Mouse (Mus musculus) left cerebral cortex, adult 11 months (tissue): ENCODE measurements around the gene Luzp1.

ENCODE experiments used
- DNase-seq: peaks from one replicate; pipeline ENCODE4 v3.0.0; 2022; ENCODE audit warnings: low spot score

Gene Luzp1

DNA sequence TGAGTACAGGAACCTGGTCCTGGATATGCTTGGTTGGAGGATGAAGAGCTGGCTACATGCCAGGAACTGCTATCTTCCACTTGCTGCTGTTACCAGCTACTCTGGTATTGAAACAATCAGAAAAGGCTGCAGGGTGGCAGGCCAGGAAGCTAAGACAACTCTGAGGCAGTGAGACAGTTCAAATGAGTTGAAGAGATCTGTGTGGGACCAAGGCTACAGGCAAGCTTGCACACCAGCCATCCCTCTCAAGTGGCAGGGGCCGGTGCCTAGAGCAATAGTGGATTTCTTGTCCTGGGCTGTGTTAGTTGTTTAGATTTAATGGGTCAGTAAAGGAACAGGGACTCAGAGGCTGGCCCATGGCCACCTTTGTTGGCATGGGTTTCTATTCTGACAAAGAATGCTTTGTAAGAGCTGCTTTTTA lies 78.8 kb downstream of the Luzp1 start:
- no peak for DNase-seq

DNA sequence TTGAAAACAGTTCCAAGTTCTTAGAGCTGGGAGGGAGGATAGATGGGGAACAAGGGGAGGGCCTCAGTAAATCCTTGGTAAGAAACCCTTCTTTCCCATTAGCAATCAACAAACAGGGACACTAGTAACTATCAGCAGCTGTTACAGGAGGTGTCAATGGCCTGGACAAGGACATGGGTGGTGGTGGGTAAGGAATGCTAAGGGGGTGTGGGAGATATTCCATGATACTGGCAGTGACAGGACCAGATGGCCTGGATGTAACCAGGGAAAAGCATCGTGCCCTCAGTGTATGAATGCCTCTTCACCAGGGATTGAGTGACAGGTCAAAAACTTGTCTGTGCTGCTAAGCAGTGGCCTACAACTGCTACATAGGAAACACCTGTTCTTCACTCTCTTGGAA lies 83.5 kb downstream of the Luzp1 start:
- DNase-seq = no peak

DNA sequence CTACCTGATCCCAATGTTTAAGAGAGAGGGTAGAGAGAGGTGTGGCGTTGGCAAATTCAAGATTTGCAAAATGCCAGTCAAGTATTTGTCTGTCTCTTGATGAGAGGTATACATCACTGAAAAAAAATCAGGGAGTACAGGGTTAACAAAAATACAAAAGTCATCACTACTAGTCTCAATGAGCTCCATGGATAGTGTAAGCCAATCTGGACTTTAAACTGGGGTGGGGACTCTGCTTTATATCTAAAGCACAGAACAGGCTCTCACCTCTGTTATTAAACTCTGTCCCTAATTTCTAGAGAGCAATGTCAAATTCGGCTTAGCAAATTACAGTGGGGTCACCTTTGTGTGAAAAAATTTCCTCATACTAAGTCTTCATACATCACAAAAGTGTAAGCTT lies 88.1 kb downstream of the Luzp1 start:
- DNase-seq = no peak

DNA sequence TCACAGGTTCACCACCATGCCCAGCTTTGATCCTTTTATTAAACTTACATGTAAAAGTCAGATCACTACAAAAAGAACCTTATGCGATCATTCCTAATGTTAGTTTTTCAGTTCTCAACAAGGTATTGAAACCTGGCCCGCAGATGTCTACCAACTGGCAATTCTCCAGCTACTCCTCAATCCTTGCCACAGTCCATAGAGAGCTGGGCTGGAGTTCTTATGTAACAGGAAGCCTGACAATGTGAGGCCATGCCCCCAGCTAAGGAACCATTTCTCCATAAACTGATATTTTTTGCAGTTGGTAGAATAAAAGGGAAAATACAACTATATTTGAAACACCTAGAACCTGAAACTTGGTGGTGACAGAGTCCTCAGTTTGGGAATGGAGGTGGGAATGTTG lies 90.1 kb downstream of the Luzp1 start:
- DNase-seq = no peak

DNA sequence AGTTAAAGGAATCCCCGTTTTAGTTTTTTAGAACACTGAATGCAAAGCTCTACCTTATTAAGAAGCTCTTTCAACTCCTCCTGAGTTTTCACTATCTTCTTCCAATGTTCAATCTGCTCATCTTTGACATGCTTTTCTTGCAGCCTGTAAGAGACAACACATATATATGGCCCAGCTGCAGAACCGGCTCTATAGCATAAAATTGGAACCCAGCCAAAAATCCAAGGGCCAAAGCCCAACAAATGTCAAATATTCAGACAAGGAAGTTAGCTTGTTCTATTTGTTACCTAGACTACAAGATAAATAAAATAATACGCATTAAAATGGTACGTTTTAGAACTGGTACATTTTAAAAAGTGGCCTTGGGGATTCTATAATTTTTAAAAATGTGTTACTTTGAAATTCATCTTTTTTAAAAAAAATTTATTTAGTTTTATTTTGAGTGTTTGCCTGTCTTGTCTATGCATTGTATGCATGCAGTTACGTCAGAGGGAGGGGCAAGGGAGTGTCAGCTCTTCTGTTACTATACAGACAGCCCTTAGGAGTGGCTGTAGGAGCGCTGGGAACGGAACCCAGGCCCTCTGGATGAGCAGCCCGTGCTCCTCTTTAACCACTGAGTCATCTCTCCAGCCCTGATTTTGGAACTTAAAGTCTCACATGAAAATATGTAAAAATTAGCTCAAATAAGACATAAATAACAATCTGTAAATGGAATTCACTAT lies 90.9 kb downstream of the Luzp1 start:
- DNase-seq = no peak

DNA sequence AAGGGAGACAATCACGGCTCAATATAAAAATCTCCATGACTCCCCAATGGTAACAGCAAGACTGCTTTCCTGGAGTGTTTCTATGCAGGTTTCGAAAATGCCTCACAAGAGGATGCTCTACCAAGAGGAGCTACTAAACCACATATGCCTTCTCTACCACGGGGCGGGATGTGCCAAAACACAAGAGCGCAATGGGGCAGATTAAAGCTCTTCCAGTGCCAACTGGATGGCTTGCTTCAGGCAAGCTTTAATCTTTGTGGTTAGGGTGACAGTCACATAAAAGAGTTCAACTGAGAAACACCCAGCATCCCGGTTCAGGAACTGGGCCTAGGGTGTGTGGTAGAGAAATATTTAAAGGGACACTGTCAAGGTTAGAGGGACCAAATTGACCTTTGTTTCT lies 93.2 kb downstream of the Luzp1 start:
- no peak for DNase-seq

DNA sequence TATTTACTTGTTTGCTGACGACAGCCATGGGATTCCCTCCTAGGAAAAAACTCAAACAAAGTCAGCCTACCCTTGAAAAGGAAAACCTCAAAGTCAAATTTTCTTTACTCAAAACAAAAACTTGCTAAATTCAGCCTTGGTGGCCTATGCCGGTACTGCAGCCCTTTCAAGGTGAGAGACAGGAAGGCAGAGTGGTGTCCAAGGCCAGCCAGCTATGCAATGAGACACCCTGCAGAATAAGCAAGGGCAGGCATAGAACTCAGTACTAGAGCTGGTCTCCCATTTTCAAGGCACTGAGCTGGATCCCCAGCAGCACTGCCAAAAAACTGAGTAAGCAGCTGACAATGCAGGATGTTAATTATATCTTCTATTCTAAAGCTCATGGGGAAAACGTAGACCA lies 99.1 kb downstream of the Luzp1 start:
- DNase-seq = no peak

DNA sequence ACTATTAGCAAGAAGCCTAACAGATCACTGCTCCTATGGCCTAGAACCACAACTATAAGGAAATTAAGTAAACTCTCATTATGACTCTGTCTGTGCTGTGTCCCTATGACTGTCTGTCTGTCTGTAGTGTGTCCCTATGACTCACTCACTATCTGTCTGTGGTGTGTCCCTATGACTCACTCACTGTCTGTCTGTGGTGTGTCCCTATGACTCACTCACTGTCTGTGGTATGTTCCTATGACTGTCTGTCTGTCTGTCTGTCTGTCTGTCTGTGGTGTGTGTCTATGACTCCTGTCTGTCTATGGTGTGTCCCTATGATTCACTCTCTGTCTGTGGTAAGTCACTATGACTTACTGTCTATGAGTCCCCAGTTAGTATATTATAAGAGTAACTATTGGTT lies 100.4 kb downstream of the Luzp1 start:
- no peak for DNase-seq

DNA sequence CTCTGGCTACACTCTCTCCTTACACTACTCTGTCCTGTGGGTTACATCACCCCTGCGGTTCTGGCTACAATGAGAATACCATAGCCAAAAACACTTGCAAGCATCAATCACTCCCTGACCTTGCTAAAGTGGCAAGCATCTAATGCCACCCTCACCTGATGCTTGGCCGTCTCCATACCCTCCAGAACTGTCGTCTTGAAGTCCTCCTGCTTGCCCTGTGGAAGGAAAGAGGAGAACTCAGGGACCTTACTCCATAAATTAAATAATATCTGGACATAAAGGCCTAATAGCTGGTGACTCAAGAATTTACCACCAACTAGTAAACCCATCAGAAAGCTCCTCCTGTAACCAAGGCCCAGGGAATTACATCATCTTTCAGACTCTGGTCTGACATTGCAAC lies 112.3 kb downstream of the Luzp1 start:
- DNase-seq = no peak

DNA sequence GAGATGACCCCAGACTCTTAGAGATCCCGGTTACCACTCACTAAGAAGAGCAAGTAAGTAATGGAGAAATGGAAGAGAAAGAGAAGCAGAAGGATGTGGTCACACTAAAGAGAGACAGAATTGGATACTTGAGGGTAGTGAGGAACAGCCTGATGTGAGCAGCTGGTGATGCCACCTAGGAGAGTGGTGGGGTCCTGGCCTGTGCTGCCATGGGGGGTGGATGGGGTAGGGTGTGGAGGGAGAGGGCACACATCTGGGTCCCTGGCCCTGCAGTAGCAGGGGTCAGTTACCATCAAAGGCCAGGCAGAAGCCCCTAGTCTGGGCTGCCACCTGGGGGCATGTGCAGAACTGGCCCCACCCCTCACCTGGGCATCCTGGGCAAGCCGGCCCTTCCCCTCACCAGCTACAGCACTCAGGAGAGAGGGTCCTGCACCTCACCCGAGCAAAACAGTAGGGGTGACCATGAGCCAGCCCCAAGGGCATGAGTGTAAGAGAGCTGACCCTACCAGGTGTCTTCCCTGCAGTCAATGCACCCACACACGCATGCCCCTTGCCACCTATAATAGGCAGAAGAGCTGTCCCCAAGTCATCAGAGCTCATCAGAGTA lies 117.8 kb downstream of the Luzp1 start:
- no peak for DNase-seq

DNA sequence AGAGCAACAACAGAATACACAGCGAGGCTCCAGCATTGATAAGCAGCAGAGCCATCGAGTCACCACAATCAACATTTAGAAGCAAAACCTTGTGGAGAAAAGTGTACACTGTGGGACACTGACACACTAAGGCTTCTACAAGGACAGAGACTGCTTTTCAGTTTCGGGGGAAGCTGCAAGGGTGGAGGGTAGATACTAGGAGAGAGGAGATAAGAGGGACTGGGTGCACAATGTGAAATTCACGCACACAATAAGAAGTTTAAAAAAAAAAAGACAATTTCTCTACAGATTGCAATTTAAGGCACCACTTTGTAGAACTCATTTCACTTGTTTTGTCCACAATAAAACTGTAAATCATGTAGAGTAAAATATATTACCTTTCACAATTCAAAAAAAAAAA lies 118.4 kb downstream of the Luzp1 start:
- no peak for DNase-seq

DNA sequence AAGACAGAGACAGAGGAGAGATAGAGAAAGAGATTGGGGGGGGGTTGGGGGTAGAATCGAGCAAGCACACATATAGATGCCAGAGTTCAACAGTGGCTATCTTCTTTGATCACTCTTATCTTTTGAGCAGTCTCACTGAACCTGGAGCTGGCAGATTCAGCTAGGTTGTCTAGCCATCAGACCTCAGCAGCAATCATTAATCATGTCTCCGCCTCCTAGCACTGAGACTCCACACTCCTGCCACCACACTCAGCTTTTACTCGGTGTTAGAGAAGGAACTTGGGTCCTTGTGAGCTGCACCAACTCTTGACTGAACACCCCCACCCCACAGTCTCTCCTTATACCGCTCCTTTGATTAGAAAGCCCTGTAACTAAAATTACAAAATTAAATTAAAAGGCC lies 122.5 kb downstream of the Luzp1 start:
- no peak for DNase-seq

DNA sequence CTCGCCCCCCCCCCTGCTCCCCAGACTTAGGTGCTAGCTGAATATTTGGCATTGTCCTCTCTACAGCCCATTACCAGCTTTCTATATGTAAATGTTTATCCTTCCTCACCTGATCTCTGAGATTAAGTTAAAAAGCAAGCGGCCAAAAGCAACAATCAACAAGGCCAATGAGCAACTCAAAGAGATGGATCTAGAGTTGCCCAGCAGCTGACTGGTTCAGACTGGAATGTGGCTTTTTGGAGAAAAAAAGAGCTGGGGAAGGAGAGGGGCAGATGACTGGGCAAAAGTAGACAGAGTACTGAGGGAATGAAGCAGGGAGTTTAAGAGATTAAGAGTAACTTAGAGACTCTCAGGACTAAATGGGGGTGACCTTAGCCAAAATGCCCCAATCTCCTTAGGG lies 124.4 kb downstream of the Luzp1 start:
- DNase-seq = no peak

DNA sequence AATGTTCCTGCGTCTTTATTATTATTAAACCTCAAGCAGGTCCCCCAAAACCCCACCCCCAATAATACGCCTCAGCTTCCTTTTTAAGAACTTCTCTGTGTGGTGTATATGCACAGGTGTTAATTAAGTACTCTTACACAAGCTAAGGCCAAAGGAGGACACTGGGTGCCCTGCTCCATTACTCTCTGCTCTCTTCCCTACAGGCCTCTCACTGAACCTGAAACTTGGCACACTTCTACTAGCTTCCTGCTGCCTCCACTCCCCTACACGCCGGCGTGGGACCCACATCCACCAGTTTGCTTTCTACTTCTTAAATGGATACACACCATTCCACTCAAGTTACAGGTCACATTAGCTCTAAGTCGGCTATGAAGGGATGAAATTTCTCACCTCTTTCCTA lies 125.7 kb downstream of the Luzp1 start:
- no peak for DNase-seq

DNA sequence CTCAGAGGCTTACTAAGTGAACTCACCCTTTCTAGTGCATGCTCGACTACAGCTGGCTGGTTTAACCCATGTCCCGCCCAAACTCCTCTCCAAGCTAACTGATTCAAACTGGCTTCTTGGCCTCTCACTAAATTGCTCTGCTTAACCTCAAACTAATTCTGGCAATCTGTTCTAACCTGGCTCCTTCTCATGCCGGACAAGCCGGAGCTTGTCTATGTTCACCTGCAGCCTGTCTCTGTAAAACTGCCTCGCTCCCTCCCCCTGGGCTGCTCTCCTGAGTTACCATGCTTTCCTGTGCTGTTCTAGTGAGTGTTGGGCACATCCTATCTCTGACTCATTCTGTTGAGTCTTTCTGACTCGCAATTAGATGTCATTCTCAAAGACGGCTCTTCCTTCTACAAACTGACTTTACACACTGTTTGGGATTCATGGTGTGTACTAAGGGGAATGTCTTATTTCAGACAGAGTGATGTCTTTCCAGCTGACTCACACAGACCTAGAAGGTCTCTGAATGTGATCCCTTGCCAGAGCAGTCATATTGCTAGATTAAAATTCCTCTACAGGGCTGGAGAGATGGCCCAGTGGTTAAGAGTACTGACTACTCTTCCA lies 128.8 kb downstream of the Luzp1 start:
- DNase-seq = no peak

DNA sequence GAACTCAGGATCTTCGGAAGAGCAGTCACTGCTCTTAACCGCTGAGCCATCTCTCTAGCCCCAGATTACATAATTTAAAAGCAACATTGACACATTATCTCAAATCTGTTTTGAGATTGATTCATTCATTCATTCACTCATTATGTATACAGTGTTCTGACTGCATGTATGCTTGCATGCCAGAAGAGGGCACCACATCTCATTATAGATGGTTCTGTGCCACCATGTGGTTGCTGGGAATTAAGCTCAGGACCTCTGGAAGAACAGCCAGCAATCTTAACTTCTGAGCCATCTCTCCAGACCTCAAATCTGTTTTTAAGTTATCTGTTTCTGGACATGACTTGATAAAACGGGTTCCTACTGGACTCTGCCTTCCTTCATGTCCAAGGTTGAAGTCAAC lies 130.3 kb downstream of the Luzp1 start:
- no peak for DNase-seq

DNA sequence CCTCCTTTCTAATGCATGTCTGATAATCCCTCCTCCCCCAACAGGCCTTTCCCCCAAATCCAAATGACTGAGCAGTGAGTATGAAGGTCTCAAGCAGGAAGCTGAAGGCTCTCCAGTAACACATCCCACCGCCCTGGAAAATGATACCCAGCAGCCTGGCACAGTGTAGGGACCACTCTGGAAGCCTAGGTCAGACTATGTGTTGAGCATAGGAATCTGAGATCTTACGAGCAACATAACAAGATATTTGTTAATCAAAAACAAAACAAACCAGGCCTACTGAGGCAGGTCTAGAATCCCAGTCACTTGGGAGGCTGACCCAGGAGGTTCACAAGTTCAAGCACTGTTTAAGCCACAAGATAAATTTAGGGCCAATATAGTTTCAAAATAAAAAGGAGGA lies 131.0 kb downstream of the Luzp1 start:
- DNase-seq = no peak

DNA sequence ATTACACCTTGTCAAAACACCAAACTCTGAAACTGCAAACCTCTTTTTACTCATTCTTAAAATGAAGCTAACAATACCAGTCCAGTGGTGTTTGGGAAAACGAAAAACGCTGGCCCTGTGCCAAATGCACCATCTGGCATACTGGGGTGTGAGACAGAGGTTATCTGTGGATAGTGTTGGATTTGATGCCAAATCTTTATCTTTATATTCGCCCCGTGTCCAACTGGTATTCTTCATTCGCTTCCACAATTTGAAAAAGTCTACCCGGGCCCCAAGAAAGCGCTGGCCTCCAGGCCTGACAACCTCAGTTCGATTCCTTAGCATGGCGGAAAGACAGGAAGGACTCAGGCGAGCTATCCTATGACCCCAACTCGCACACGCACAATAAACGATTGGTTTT lies 131.9 kb downstream of the Luzp1 start:
- no peak for DNase-seq

DNA sequence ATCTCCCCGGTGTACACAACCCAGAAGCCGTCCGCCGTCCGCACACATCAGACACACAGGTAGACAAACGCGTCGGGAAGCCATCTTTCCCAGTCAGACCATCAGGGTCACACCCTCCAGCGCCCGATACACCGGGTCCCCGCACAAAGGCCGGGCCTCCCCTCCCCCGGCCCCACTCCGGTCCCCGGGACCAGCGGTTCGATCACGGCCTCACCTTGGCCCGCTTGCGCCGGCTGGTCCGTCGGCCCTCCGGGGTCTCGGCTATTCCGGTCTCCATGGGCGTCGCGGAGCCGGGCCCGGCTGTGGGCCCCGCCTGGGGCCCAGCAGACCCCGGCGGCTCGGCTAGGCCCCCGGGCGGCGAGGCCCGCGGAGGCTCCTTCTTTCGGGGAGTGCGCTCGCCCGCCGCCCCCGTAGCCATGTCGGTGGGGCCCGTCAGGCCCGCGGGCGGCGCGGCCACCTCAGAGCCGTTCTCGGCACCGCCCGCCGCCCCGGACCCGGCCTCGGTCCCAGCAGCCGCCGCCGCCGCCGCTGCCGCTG lies 132.5 kb downstream of the Luzp1 start:
- DNase-seq = peak; percentile 21

DNA sequence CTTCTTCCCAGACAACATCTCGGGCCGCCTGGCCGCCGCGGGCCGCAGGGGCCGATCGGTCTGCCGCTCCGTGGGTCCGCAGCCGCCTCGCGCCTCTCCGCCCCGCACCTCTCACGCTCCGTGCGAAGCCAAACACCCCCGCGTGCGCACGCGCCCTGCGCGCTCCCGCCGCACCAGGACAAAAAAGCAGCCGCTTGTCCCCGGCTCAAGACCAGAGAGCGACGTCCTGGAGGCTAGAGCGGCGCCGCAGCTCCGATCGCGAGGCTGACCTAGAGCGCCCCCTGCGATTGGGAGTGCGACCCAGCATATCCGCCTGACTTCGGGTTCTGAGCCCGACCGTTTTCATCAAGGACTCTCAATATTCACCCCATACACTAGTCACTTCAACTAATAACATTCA lies 133.0 kb downstream of the Luzp1 start, which contains the start of gene Kdm1a:
Kdm1a (minus strand) TSS at position 156 of the 400 bp plus-strand sequence.
- DNase-seq = peak; percentile 83
